Mouse (Mus musculus): ENCODE measurements around the gene Cdkn2c. TPM values are rescaled to one million over a fixed set of nuclear protein-coding genes. Genes with fewer than 3 reads are reported as not detected.

The Cdkn2c gene
- polyA plus RNA-seq, 1 experiment from 2014 or later: 17.5 TPM

GRCm38 (mm10) chr4:109656301-109656700 lies 10.7 kb downstream of the Cdkn2c start:
- H3K4me1 ChIP-seq (replicated peaks): peaks cover 11% of the 10 kb centered on the region
- H3K9me3 ChIP-seq (replicated peaks): no peaks in the 10 kb centered on the region
- ATAC-seq (replicated peaks; ENCODE audit: insufficient number of reproducible peaks, insufficient read depth, low FRiP score, low read depth): no peak
- peak overlapping the region; percentile 63; the same call in 1 of the 2 replicates for H3K4me3 ChIP-seq
- peaks cover 51% of the 10 kb centered on the region for H3K27me3 ChIP-seq
- no peaks in the 10 kb centered on the region for H3K36me3 ChIP-seq
- H3K27ac ChIP-seq: no peak overlapping the region
- WGBS: 39% methylated on average over 4 of the region's 4 CpGs
- H3K9ac ChIP-seq: no peak overlapping the region
- peak overlapping the region; percentile 99; the same call in 1 of the 2 replicates for H3K4me2 ChIP-seq

GRCm38 (mm10) chr4:109655738-109656137 lies 11.3 kb downstream of the Cdkn2c start:
- no peaks in the 10 kb centered on the region for H3K9me3 ChIP-seq (replicated peaks)
- no peak for ATAC-seq (replicated peaks; ENCODE audit: insufficient number of reproducible peaks, insufficient read depth, low FRiP score, low read depth)
- H3K9ac ChIP-seq: no peak overlapping the region
- H3K4me3 ChIP-seq: no peak overlapping the region
- no peak overlapping the region for H3K4me2 ChIP-seq
- H3K27ac ChIP-seq: no peak overlapping the region
- 61% methylated on average over 2 of the region's 2 CpGs for WGBS
- peaks cover 11% of the 10 kb centered on the region for H3K4me1 ChIP-seq (replicated peaks)
- H3K27me3 ChIP-seq: peaks cover 47% of the 10 kb centered on the region
- H3K36me3 ChIP-seq: no peaks in the 10 kb centered on the region

GRCm38 (mm10) chr4:109654701-109655100 lies 12.3 kb downstream of the Cdkn2c start:
- Histone ChIP-seq H3K36me3 (no peaks in the 10 kb centered on the region), H3K4me3 (no peak overlapping the region), H3K4me1 (replicated peaks) (peaks cover 11% of the 10 kb centered on the region), H3K9me3 (replicated peaks) (no peaks in the 10 kb centered on the region), H3K27me3 (peaks cover 38% of the 10 kb centered on the region), H3K27ac (no peak overlapping the region), H3K9ac (no peak overlapping the region), H3K4me2 (no peak overlapping the region)
- 66% methylated on average over 2 of the region's 2 CpGs for WGBS
- ATAC-seq (replicated peaks; ENCODE audit: insufficient number of reproducible peaks, insufficient read depth, low FRiP score, low read depth): no peak

GRCm38 (mm10) chr4:109653251-109653650 lies 13.7 kb downstream of the Cdkn2c start:
- Histone ChIP-seq H3K4me1 (replicated peaks) (peaks cover 11% of the 10 kb centered on the region), H3K9ac (no peak overlapping the region), H3K4me3 (no peak overlapping the region), H3K27me3 (peaks cover 28% of the 10 kb centered on the region), H3K4me2 (no peak overlapping the region), H3K9me3 (replicated peaks) (no peaks in the 10 kb centered on the region), H3K27ac (no peak overlapping the region), H3K36me3 (no peaks in the 10 kb centered on the region)
- no peak for ATAC-seq (replicated peaks; ENCODE audit: insufficient number of reproducible peaks, insufficient read depth, low FRiP score, low read depth)

GRCm38 (mm10) chr4:109649331-109649730 lies 17.7 kb downstream of the Cdkn2c start:
- Histone ChIP-seq H3K4me1 (replicated peaks) (no peaks in the 10 kb centered on the region), H3K27ac (no peak overlapping the region), H3K9me3 (replicated peaks) (no peaks in the 10 kb centered on the region), H3K4me3 (no peak overlapping the region), H3K27me3 (0 out of 2 replicates have a peak, but pooled peaks cover 3% of the 10 kb centered on the region), H3K36me3 (no peaks in the 10 kb centered on the region), H3K4me2 (no peak overlapping the region), H3K9ac (no peak overlapping the region)
- ATAC-seq (replicated peaks; ENCODE audit: insufficient number of reproducible peaks, insufficient read depth, low FRiP score, low read depth): no peak
- WGBS: 62% methylated on average over 5 of the region's 5 CpGs

DNA sequence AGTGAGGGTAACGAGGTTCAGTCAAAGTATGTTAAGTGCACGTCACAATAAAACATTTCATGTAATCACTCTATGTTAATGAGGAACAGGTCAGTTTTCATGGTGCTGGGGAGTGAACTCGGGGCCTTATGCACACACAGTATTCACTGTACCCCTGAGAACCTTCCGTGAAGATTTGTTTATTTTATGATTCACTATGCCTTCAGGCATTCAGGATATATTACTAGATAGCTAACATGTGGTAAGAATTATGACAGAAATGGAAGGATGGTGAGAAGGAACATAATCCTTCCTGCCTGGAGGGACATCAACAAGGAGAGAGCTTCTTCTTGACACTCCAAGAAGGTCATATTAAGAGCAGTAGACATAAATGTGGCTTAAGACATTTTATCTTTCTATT lies 19.7 kb downstream of the Cdkn2c start:
- Histone ChIP-seq H3K4me1 (replicated peaks) (no peaks in the 10 kb centered on the region), H3K9me3 (replicated peaks) (no peaks in the 10 kb centered on the region), H3K9ac (no peak overlapping the region), H3K36me3 (no peaks in the 10 kb centered on the region), H3K4me2 (no peak overlapping the region), H3K27me3 (no peaks in the 10 kb centered on the region), H3K27ac (no peak overlapping the region), H3K4me3 (no peak overlapping the region)
- WGBS: 71% methylated on average over 4 of the region's 4 CpGs
- no peak for ATAC-seq (replicated peaks; ENCODE audit: insufficient number of reproducible peaks, insufficient read depth, low FRiP score, low read depth)

DNA sequence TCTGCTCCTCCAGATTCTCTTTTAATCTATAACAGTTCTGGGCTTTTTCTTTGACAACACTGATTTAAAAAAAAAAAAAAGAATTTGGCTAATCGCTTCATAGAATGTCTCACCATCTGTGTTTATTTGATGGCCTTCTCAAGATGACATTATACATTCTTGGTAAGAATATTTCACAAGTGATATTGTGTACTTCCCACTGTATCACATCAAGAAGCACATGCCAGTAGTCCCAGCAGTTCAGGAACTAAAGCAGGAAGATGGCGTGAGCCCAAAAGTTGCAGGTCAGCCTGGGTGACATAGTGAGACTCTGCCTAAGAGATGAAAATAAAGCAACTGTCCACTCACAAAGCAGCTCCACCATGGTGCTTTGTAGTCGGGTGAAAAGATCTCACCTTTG lies 25.5 kb downstream of the Cdkn2c start:
- no peak for ATAC-seq (replicated peaks; ENCODE audit: insufficient number of reproducible peaks, insufficient read depth, low FRiP score, low read depth)

DNA sequence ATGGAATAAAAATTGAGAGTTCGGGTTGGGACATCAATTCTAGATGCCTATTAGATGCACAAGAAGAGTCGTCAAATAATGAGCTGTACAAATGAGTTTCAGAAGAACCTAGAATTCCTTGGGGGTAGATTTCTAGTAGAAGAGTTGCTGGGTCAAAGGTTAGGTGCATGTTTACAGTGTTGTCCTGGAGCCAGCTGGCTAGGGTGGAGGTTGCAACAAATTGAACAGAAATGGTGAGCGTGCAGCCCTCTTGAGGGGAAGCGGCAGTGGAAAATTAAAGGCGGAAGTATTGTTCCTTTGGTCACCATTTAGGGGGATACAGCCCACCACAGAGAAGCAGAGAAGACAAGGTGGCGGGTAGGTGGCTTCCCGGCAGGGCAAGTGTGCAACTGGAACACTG lies 26.8 kb downstream of the Cdkn2c start:
- Histone ChIP-seq H3K36me3 (no peaks in the 10 kb centered on the region), H3K27me3 (no peaks in the 10 kb centered on the region), H3K9me3 (replicated peaks) (no peaks in the 10 kb centered on the region), H3K4me3 (no peak overlapping the region), H3K9ac (no peak overlapping the region), H3K27ac (no peak overlapping the region), H3K4me1 (replicated peaks) (no peaks in the 10 kb centered on the region), H3K4me2 (no peak overlapping the region)
- 86% methylated on average over 7 of the region's 7 CpGs for WGBS
- ATAC-seq (replicated peaks; ENCODE audit: insufficient number of reproducible peaks, insufficient read depth, low FRiP score, low read depth): no peak

More for the DNA sequence above, 25.5 kb downstream of the Cdkn2c start:
- Histone ChIP-seq H3K4me1 (replicated peaks) (no peaks in the 10 kb centered on the region), H3K27ac (no peak overlapping the region), H3K27me3 (no peaks in the 10 kb centered on the region), H3K36me3 (no peaks in the 10 kb centered on the region), H3K4me2 (no peak overlapping the region), H3K4me3 (no peak overlapping the region), H3K9ac (no peak overlapping the region), H3K9me3 (replicated peaks) (no peaks in the 10 kb centered on the region)
- 73% methylated on average over 3 of the region's 3 CpGs for WGBS

DNA sequence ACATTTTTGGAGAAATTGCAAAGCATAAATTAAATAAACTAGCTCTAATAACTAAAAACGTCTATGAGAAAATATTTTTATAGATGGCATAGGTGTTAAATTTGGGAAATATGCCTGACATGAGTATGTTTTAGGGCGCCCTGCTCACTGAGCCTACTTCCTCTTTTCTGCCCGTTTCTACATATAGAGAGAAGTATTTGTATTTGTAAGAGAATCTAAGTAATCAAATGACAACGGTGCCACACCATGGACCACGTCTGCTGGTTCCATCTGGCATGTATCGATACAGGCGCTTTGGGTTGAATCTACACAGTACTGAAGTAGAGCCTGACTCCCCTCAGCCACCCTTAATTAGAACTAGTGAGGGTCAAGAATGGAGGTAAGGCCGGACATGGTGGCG lies 27.6 kb downstream of the Cdkn2c start:
- no peaks in the 10 kb centered on the region for H3K27me3 ChIP-seq
- no peaks in the 10 kb centered on the region for H3K9me3 ChIP-seq (replicated peaks)
- ATAC-seq (replicated peaks; ENCODE audit: insufficient number of reproducible peaks, insufficient read depth, low FRiP score, low read depth): no peak
- H3K4me1 ChIP-seq (replicated peaks): no peaks in the 10 kb centered on the region
- H3K27ac ChIP-seq: no peak overlapping the region
- H3K4me3 ChIP-seq: no peak overlapping the region
- H3K9ac ChIP-seq: no peak overlapping the region
- 80% methylated on average over 9 of the region's 9 CpGs for WGBS
- no peak overlapping the region for H3K4me2 ChIP-seq
- H3K36me3 ChIP-seq: no peaks in the 10 kb centered on the region

DNA sequence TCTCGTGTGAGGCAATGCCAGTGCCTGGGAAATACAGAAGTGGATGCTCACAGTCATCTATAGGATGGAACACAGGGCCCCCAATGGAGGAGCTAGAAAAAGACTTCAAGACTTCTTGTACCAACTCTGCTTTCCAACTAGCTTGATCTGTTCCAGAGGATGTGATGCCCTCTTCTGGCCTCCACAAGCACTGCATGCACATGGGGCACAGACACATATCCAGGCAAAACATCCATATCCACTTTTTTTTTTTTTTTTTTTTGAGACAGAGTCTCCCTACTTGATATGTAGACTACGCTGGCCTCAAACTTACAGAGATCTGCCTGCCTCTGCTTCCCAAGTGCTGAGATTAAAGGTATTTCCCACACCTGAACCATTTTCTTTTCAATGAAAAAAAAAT lies 32.0 kb downstream of the Cdkn2c start:
- H3K27me3 ChIP-seq: no peaks in the 10 kb centered on the region
- no peaks in the 10 kb centered on the region for H3K9me3 ChIP-seq (replicated peaks)
- no peak for ATAC-seq (replicated peaks; ENCODE audit: insufficient number of reproducible peaks, insufficient read depth, low FRiP score, low read depth)
- no peaks in the 10 kb centered on the region for H3K4me1 ChIP-seq (replicated peaks)
- H3K4me3 ChIP-seq: no peak overlapping the region
- H3K36me3 ChIP-seq: no peaks in the 10 kb centered on the region
- no peak overlapping the region for H3K27ac ChIP-seq
- 94% methylated on average over 2 of the region's 2 CpGs for WGBS
- no peak overlapping the region for H3K4me2 ChIP-seq
- H3K9ac ChIP-seq: no peak overlapping the region

GRCm38 (mm10) chr4:109631029-109631428 lies 36.0 kb downstream of the Cdkn2c start:
- no peaks in the 10 kb centered on the region for H3K27me3 ChIP-seq
- 72% methylated on average over 4 of the region's 4 CpGs for WGBS
- no peak overlapping the region for H3K4me3 ChIP-seq

DNA sequence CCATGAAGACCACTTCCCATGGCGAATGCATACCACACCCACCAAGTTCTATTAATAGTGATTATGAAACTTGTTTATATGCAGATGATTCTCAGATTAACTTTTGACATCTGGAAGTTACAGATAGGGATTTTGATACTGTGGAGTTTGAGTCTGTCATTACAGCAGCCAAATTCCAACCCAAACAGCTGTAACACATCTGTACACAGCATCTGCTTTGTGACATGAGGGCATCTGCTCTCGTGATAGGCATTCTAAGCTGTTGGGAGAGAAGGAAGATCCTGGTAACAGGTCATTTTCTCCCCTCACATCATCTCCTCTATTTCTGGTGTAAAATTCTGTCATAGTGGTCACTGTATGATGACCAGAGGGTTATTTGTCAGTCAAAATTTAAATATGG lies 36.8 kb downstream of the Cdkn2c start:
- no peaks in the 10 kb centered on the region for H3K4me1 ChIP-seq (replicated peaks)
- no peak overlapping the region for H3K4me3 ChIP-seq
- ATAC-seq (replicated peaks; ENCODE audit: insufficient number of reproducible peaks, insufficient read depth, low FRiP score, low read depth): no peak
- no peak overlapping the region for H3K4me2 ChIP-seq
- H3K9me3 ChIP-seq (replicated peaks): no peaks in the 10 kb centered on the region
- WGBS: 46% methylated on average over 2 of the region's 2 CpGs
- H3K9ac ChIP-seq: no peak overlapping the region
- H3K27me3 ChIP-seq: no peaks in the 10 kb centered on the region
- no peak overlapping the region for H3K27ac ChIP-seq
- H3K36me3 ChIP-seq: no peaks in the 10 kb centered on the region

More at GRCm38 (mm10) chr4:109631029-109631428, 36.0 kb downstream of the Cdkn2c start:
- no peak overlapping the region for H3K4me2 ChIP-seq
- H3K36me3 ChIP-seq: no peaks in the 10 kb centered on the region
- H3K27ac ChIP-seq: no peak overlapping the region
- no peak overlapping the region for H3K9ac ChIP-seq
- no peaks in the 10 kb centered on the region for H3K9me3 ChIP-seq (replicated peaks)
- ATAC-seq (replicated peaks; ENCODE audit: insufficient number of reproducible peaks, insufficient read depth, low FRiP score, low read depth): no peak
- H3K4me1 ChIP-seq (replicated peaks): no peaks in the 10 kb centered on the region

All from heart, embryonic 15.5 days (tissue).